Mouse (Mus musculus) spleen, adult 2 months (tissue): ENCODE data around the gene Sept11.

Source experiments
- CTCF ChIP-seq: fragments of 200-500 bp; IDR thresholded peaks from 2 replicates; pipeline ENCODE4 v1.5.1; 2011; ENCODE audit warnings: mild to moderate bottlenecking, inconsistent platforms; ENCODE audit not compliant: insufficient read depth, insufficient read length, insufficient replicate concordance; ENCODE audit errors: extremely low read depth
- POLR2A ChIP-seq: fragments of 200-500 bp; IDR thresholded peaks from 2 replicates; pipeline ENCODE4 v1.6.1; 2011; ENCODE audit warnings: low read depth, low read length, inconsistent platforms

GRCm38 (mm10) chr5:93092147-93092781 is 973 bp upstream of the Sept11 start:
- TF ChIP-seq CTCF (no peak), POLR2A (no peak)
